ENCODE assay signal across 21 mouse cellular contexts in genomic region chr2:119196316-119197108, GRCm38 (mm10). TPM values are rescaled to one million over a fixed set of nuclear protein-coding genes. Genes with fewer than 3 reads are reported as not detected.
DNase-seq lines count a peak whose midpoint lies in the region; ATAC-seq and TF ChIP-seq lines count a peak whose summit lies in the region.
"Had no signal": no experiment of that assay in that cellular context is flagged by ENCODE, and none has a peak within 500 bp of the region (broad histone marks: within the 10 kb centered on the region; RNA-seq: fewer than 3 reads in every experiment).

No protein-coding gene starts in this region.

- 0 out of 2 replicates have a peak, but pooled peaks have one; percentile 54 for ATAC-seq in kidney, embryonic 16.5 days (ENCODE audit: low FRiP score, low TSS enrichment)
- ATAC-seq in limb, embryonic 12.5 days (ENCODE audit: insufficient number of reproducible peaks, insufficient read depth, low FRiP score, low TSS enrichment, low read depth), result peak; percentile 78; the same call in 1 of the 2 replicates
- no peak for ATAC-seq in activated CD4-positive, CD25-positive, alpha-beta regulatory T cell, adult 4 months
- ATAC-seq in monocyte, adult 5-6 weeks (replicated peaks; ENCODE audit: insufficient number of reproducible peaks, low FRiP score, low TSS enrichment, poor library complexity, severe bottlenecking), result no peak
- ATAC-seq: forebrain, embryonic 13.5 days; intestine, embryonic 15.5 days had no signal

- peaks cover 6% of the 10 kb centered on the region for H3K4me1 ChIP-seq in kidney, embryonic 16.5 days (ENCODE audit: insufficient read depth, low read length)
- peaks cover 0 to 3% of the 10 kb centered on the region in 2 experiments; a peak in 2 of 4 replicates for H3K4me1 ChIP-seq in MEL (ENCODE audit: control insufficient read depth in 1 of 2, insufficient read depth in 2 of 2, low read length in 2 of 2)
- peaks cover 26% of the 10 kb centered on the region for H3K4me1 ChIP-seq in embryonic facial prominence, embryonic 10.5 days
- H3K4me1 ChIP-seq in limb, embryonic 12.5 days (replicated peaks), result peaks cover 45% of the 10 kb centered on the region
- H3K4me1 ChIP-seq: intestine, embryonic 15.5 days had no signal

- H3K4me2 ChIP-seq in kidney, embryonic 16.5 days (replicated peaks; ENCODE audit: low read depth, low read length), result no peak overlapping the region
- H3K4me2 ChIP-seq in limb, embryonic 12.5 days, result peak overlapping the region; percentile 10; the same call in 1 of the 2 replicates
- H3K4me2 ChIP-seq: forebrain, embryonic 13.5 days; intestine, embryonic 15.5 days; liver, embryonic 13.5 days had no signal

- no peaks in the 10 kb centered on the region for H3K36me3 ChIP-seq in kidney, embryonic 16.5 days (ENCODE audit: insufficient read depth, low read length)
- peaks cover 0 to 3% of the 10 kb centered on the region in 2 experiments; a peak in 1 of 4 replicates for H3K36me3 ChIP-seq in MEL (ENCODE audit: control insufficient read depth in 1 of 2, insufficient read depth in 2 of 2, low read length in 2 of 2)
- H3K36me3 ChIP-seq in embryonic facial prominence, embryonic 10.5 days (replicated peaks), result no peaks in the 10 kb centered on the region
- no peaks in the 10 kb centered on the region for H3K36me3 ChIP-seq in limb, embryonic 12.5 days
- H3K36me3 ChIP-seq: heart, embryonic 10.5 days; intestine, embryonic 15.5 days; liver, embryonic 13.5 days had no signal

- no peaks in the 10 kb centered on the region for H3K9me3 ChIP-seq in kidney, embryonic 16.5 days (ENCODE audit: low read length)
- H3K9me3 ChIP-seq in MEL (replicated peaks; ENCODE audit: insufficient read depth, low read length), result no peaks in the 10 kb centered on the region
- no peaks in the 10 kb centered on the region for H3K9me3 ChIP-seq in embryonic facial prominence, embryonic 10.5 days
- no peaks in the 10 kb centered on the region for H3K9me3 ChIP-seq in limb, embryonic 12.5 days
- H3K9me3 ChIP-seq: forebrain, embryonic 13.5 days; heart, embryonic 10.5 days; intestine, embryonic 15.5 days; liver, embryonic 13.5 days had no signal

- peak overlapping the region; percentile 59 for H3K27ac ChIP-seq in kidney, embryonic 16.5 days (ENCODE audit: low read length)
- no peak overlapping the region for H3K27ac ChIP-seq in MEL (ENCODE audit: control insufficient read depth, low read depth, low read length)
- peak overlapping the region; percentile 19; the same call in 1 of the 2 replicates for H3K27ac ChIP-seq in embryonic facial prominence, embryonic 10.5 days (replicated peaks)
- H3K27ac ChIP-seq in limb, embryonic 12.5 days, result peak overlapping the region; percentile 85
- H3K27ac ChIP-seq: forebrain, embryonic 13.5 days; heart, embryonic 10.5 days; intestine, embryonic 15.5 days; left cerebral cortex, adult 2 months; liver, embryonic 13.5 days; macrophage had no signal

- no peak for TF ChIP-seq RAD21 in MEL (IDR thresholded peaks at IDR 0.05; ENCODE audit: low read depth, low read length)

- no peak overlapping the region for H3K4me3 ChIP-seq in kidney, embryonic 16.5 days (ENCODE audit: low read length)
- no peak overlapping the region for H3K4me3 ChIP-seq in MEL (ENCODE audit: control insufficient read depth in 1 of 2, insufficient read depth in 1 of 2, low read depth in 2 of 2, low read length in 2 of 2)
- H3K4me3 ChIP-seq in embryonic facial prominence, embryonic 10.5 days, result peak overlapping the region; percentile 5; the same call in 1 of the 2 replicates
- H3K4me3 ChIP-seq in limb, embryonic 12.5 days (replicated peaks), result no peak overlapping the region
- H3K4me3 ChIP-seq: forebrain, embryonic 13.5 days; heart, embryonic 10.5 days; intestine, embryonic 15.5 days; left cerebral cortex, adult 2 months; liver, embryonic 13.5 days had no signal

- no peak for TF ChIP-seq CTCF in MEL (IDR thresholded peaks at IDR 0.05 in 2 of 3, conservative IDR thresholded peaks at IDR 0.05 in 1 of 3; ENCODE audit: control insufficient read depth in 1 of 3, insufficient read depth in 1 of 3, low read depth in 2 of 3, low read length in 3 of 3, poor library complexity in 1 of 3, severe bottlenecking in 1 of 3)

- no peaks in the 10 kb centered on the region for H3K27me3 ChIP-seq in kidney, embryonic 16.5 days (ENCODE audit: insufficient read depth, low read length)
- H3K27me3 ChIP-seq in MEL (ENCODE audit: control insufficient read depth in 1 of 2, insufficient read depth in 2 of 2, low read length in 2 of 2), result no peaks in the 10 kb centered on the region
- H3K27me3 ChIP-seq in embryonic facial prominence, embryonic 10.5 days (replicated peaks; ENCODE audit: low read depth, poor library complexity, severe bottlenecking), result no peaks in the 10 kb centered on the region
- no peaks in the 10 kb centered on the region for H3K27me3 ChIP-seq in limb, embryonic 12.5 days
- H3K27me3 ChIP-seq: forebrain, embryonic 13.5 days; intestine, embryonic 15.5 days; liver, embryonic 13.5 days had no signal

- no peak overlapping the region for H3K9ac ChIP-seq in kidney, embryonic 16.5 days (replicated peaks; ENCODE audit: low read length)
- H3K9ac ChIP-seq in MEL (ENCODE audit: control insufficient read depth, low read depth, low read length, poor library complexity, severe bottlenecking), result no peak overlapping the region
- H3K9ac ChIP-seq in limb, embryonic 12.5 days (replicated peaks), result no peak overlapping the region
- H3K9ac ChIP-seq: forebrain, embryonic 13.5 days; intestine, embryonic 15.5 days; liver, embryonic 13.5 days had no signal

- no peak for DNase-seq in kidney, postnatal 10 days
- no peak for DNase-seq in MEL (ENCODE audit: low read depth, low spot score)
- peak; percentile 62 for DNase-seq in embryonic facial prominence, embryonic 10.5 days (ENCODE audit: low spot score)
- DNase-seq: cerebellum, adult 11-12 months; liver, embryonic 13.5 days; midbrain, embryonic 14.5 days; right cerebral cortex, postnatal 4 days; thymus, postnatal 36 days had no signal

- no peak for TF ChIP-seq EP300 in MEL (IDR thresholded peaks at IDR 0.05; ENCODE audit: low read depth in 1 of 2, low read length in 2 of 2)

- TF ChIP-seq POLR2A in MEL (IDR thresholded peaks at IDR 0.05; ENCODE audit: control insufficient read depth in 1 of 2, insufficient read depth in 1 of 2, low read depth in 1 of 2, low read length in 2 of 2, poor library complexity in 1 of 2), result no peak

- 19% methylated on average over 4 of the region's 4 CpGs for WGBS in kidney, embryonic 16.5 days
- WGBS in embryonic facial prominence, embryonic 10.5 days, result 20% methylated on average over 4 of the region's 4 CpGs
- 9% methylated on average over 4 of the region's 4 CpGs for WGBS in limb, embryonic 12.5 days

- H3K79me2 ChIP-seq in MEL (ENCODE audit: control insufficient read depth, insufficient read depth, low read length, poor library complexity), result no peaks in the 10 kb centered on the region

RNA-seq across cellular contexts. Expression of gene Zfyve19, which starts 11.9 kb away (rescaled TPM):
- polyA plus RNA-seq in kidney, embryonic 16.5 days (2015; fragmentation: Nextera tagmentation; extraction: Ambion mirVana), result 64.1 and 67.2 TPM in 2 replicates
- total RNA-seq in MEL (2012; rRNA removed), result 30.3 and 37.4 TPM in 2 replicates
- 10 to 100 TPM in 1 of 2 experiments, not detected in 1; 52.5 TPM for polyA plus RNA-seq in MEL (2012; ENCODE audit: insufficient read depth in 1 of 2, insufficient read length in 2 of 2, low read depth in 1 of 2, low replicate concordance in 2 of 2, missing spikeins in 1 of 2)
- polyA plus RNA-seq in embryonic facial prominence, embryonic 10.5 days (2016; fragmentation: Nextera tagmentation; extraction: Ambion mirVana), result 52.9 and 58.5 TPM in 2 replicates
- 52.5 and 56.7 TPM in 2 replicates for polyA plus RNA-seq in limb, embryonic 12.5 days (2016; fragmentation: Nextera tagmentation; extraction: Ambion mirVana)
- polyA plus RNA-seq in activated CD4-positive, CD25-positive, alpha-beta regulatory T cell, adult 4 months (2017; shearing (Covaris generic)), result 10 to 100 TPM; 31.4 to 44.0 TPM
- 8.2 to 38.8 TPM (median 16.5 TPM) in 3 replicates for total RNA-seq in monocyte, adult 5-6 weeks (2017)

RNA-seq across cellular contexts. Expression of gene Dnajc17, which starts 12.1 kb away (rescaled TPM):
- polyA plus RNA-seq in kidney, embryonic 16.5 days (2015; fragmentation: Nextera tagmentation; extraction: Ambion mirVana), result 21.0 and 21.6 TPM in 2 replicates
- 13.0 and 14.7 TPM in 2 replicates for total RNA-seq in MEL (2012; rRNA removed)
- polyA plus RNA-seq in MEL (2012; ENCODE audit: insufficient read depth in 1 of 2, insufficient read length in 2 of 2, low read depth in 1 of 2, low replicate concordance in 2 of 2, missing spikeins in 1 of 2), result 10 to 100 TPM in 1 of 2 experiments, not detected in 1; 15.8 TPM
- polyA plus RNA-seq in embryonic facial prominence, embryonic 10.5 days (2016; fragmentation: Nextera tagmentation; extraction: Ambion mirVana), result 25.2 and 25.4 TPM in 2 replicates
- 29.2 and 29.6 TPM in 2 replicates for polyA plus RNA-seq in limb, embryonic 12.5 days (2016; fragmentation: Nextera tagmentation; extraction: Ambion mirVana)
- polyA plus RNA-seq in activated CD4-positive, CD25-positive, alpha-beta regulatory T cell, adult 4 months (2017; shearing (Covaris generic)), result 10 to 100 TPM; 21.8 to 29.0 TPM
- total RNA-seq in monocyte, adult 5-6 weeks (2017), result 35.4 to 53.6 TPM (median 46.3 TPM) in 3 replicates

RNA-seq across cellular contexts. Expression of gene Gm14137, which starts 22.2 kb away (rescaled TPM):
- 0.56 and 0.85 TPM in 2 replicates for polyA plus RNA-seq in kidney, embryonic 16.5 days (2015; fragmentation: Nextera tagmentation; extraction: Ambion mirVana)
- 0.07 TPM in 1 of 2 replicates, not detected in the other for total RNA-seq in MEL (2012; rRNA removed)
- under 1 TPM in 1 of 2 experiments, not detected in 1; 0.71 TPM for polyA plus RNA-seq in MEL (2012; ENCODE audit: insufficient read depth in 1 of 2, insufficient read length in 2 of 2, low read depth in 1 of 2, low replicate concordance in 2 of 2, missing spikeins in 1 of 2)
- 0.77 and 1.0 TPM in 2 replicates for polyA plus RNA-seq in embryonic facial prominence, embryonic 10.5 days (2016; fragmentation: Nextera tagmentation; extraction: Ambion mirVana)
- 0.44 and 0.65 TPM in 2 replicates for polyA plus RNA-seq in limb, embryonic 12.5 days (2016; fragmentation: Nextera tagmentation; extraction: Ambion mirVana)
- under 1 TPM; 0.29 to 0.70 TPM for polyA plus RNA-seq in activated CD4-positive, CD25-positive, alpha-beta regulatory T cell, adult 4 months (2017; shearing (Covaris generic))
- total RNA-seq in monocyte, adult 5-6 weeks (2017), result 0.43 to 0.97 TPM in 2 of 3 replicates, not detected in the other
- total RNA-seq: gastrocnemius, adult 8-10 months; hematopoietic stem cell, adult 5-6 weeks; left cerebral cortex, adult 2 months had no signal
- polyA plus RNA-seq: cortical plate, adult 2 months; macrophage had no signal

RNA-seq across cellular contexts. Expression of gene Gchfr, which starts 28.9 kb away (rescaled TPM):
- polyA plus RNA-seq in kidney, embryonic 16.5 days (2015; fragmentation: Nextera tagmentation; extraction: Ambion mirVana), result 34.5 and 38.8 TPM in 2 replicates
- not detected in 2 replicates for total RNA-seq in MEL (2012; rRNA removed)
- not detected for polyA plus RNA-seq in MEL (2012; ENCODE audit: insufficient read depth in 1 of 2, insufficient read length in 2 of 2, low read depth in 1 of 2, low replicate concordance in 2 of 2, missing spikeins in 1 of 2)
- 5.3 and 6.1 TPM in 2 replicates for polyA plus RNA-seq in embryonic facial prominence, embryonic 10.5 days (2016; fragmentation: Nextera tagmentation; extraction: Ambion mirVana)
- polyA plus RNA-seq in limb, embryonic 12.5 days (2016; fragmentation: Nextera tagmentation; extraction: Ambion mirVana), result 5.0 and 6.7 TPM in 2 replicates
- not detected for polyA plus RNA-seq in activated CD4-positive, CD25-positive, alpha-beta regulatory T cell, adult 4 months (2017; shearing (Covaris generic))
- total RNA-seq in monocyte, adult 5-6 weeks (2017), result 3.9 TPM in 1 of 3 replicates, not detected in the others
- total RNA-seq: gastrocnemius, adult 8-10 months; left cerebral cortex, adult 2 months had no signal
- polyA plus RNA-seq: macrophage had no signal

RNA-seq across cellular contexts. Expression of gene Ppp1r14d, which starts 33.2 kb away (rescaled TPM):
- polyA plus RNA-seq in kidney, embryonic 16.5 days (2015; fragmentation: Nextera tagmentation; extraction: Ambion mirVana), result 1.0 and 1.2 TPM in 2 replicates
- total RNA-seq in MEL (2012; rRNA removed), result not detected in 2 replicates
- polyA plus RNA-seq in MEL (2012; ENCODE audit: insufficient read depth in 1 of 2, insufficient read length in 2 of 2, low read depth in 1 of 2, low replicate concordance in 2 of 2, missing spikeins in 1 of 2), result not detected
- polyA plus RNA-seq in embryonic facial prominence, embryonic 10.5 days (2016; fragmentation: Nextera tagmentation; extraction: Ambion mirVana), result 0.20 TPM in 2 replicates
- polyA plus RNA-seq in limb, embryonic 12.5 days (2016; fragmentation: Nextera tagmentation; extraction: Ambion mirVana), result not detected in 2 replicates
- polyA plus RNA-seq in activated CD4-positive, CD25-positive, alpha-beta regulatory T cell, adult 4 months (2017; shearing (Covaris generic)), result not detected
- not detected in 3 replicates for total RNA-seq in monocyte, adult 5-6 weeks (2017)
- total RNA-seq: gastrocnemius, adult 8-10 months; hematopoietic stem cell, adult 5-6 weeks; left cerebral cortex, adult 2 months had no signal
- polyA plus RNA-seq: cortical plate, adult 2 months; forebrain, embryonic 13.5 days; liver, embryonic 13.5 days; macrophage; midbrain, embryonic 14.5 days; neural tube, embryonic 11.5 days had no signal

Comparison
In these comparisons a context has a peak if more than half of its experiments do, and no peak if none do; other contexts are left out.
1. ATAC-seq: peak in kidney, embryonic 16.5 days (single experiment) and limb, embryonic 12.5 days (single experiment); none in activated CD4-positive, CD25-positive, alpha-beta regulatory T cell, adult 4 months (single experiment) and monocyte, adult 5-6 weeks (single experiment).